Mouse (Mus musculus) CH12.LX (cell line): ENCODE data around the gene Samd4.

ENCODE experiments used
- CTCF ChIP-seq, 2 experiments: IDR thresholded peaks in 1 of 2; conservative IDR thresholded peaks in 1 of 2; 2 replicates each; pipeline ENCODE4 v1.5.1; 2011 to 2012; ENCODE audit warnings: low read depth in 2 of 2, low read length in 2 of 2, improper control_type of control experiment in 1 of 2, inconsistent platforms in 1 of 2, mild to moderate bottlenecking in 1 of 2, moderate library complexity in 1 of 2
- E2F4 ChIP-seq: IDR thresholded peaks from 2 replicates; pipeline ENCODE4 v1.6.1; 2011; ENCODE audit warnings: low read depth, low read length, improper control_type of control experiment; ENCODE audit not compliant: insufficient replicate concordance
- EP300 ChIP-seq: IDR thresholded peaks from 2 replicates; pipeline ENCODE4 v1.6.1; 2011; ENCODE audit warnings: low read length, improper control_type of control experiment
- ETS1 ChIP-seq: conservative IDR thresholded peaks from 2 replicates; pipeline ENCODE4 v1.6.1; 2012; ENCODE audit warnings: low read depth, mild to moderate bottlenecking, inconsistent platforms, low read length, improper control_type of control experiment, moderate library complexity
- NRF1 ChIP-seq: IDR thresholded peaks from 2 replicates; pipeline ENCODE4 v1.6.1; 2014; ENCODE audit warnings: low read depth, mild to moderate bottlenecking, inconsistent platforms, low read length, improper control_type of control experiment, moderate library complexity
- TCF12 ChIP-seq: IDR thresholded peaks from 2 replicates; pipeline ENCODE4 v1.6.1; 2014; ENCODE audit warnings: low read depth, mild to moderate bottlenecking, inconsistent platforms, low read length, improper control_type of control experiment
- UBTF ChIP-seq: IDR thresholded peaks from 2 replicates; pipeline ENCODE4 v1.6.1; 2012; ENCODE audit warnings: low read depth, mild to moderate bottlenecking, inconsistent platforms, low read length, improper control_type of control experiment, moderate library complexity
- ZNF384 ChIP-seq: IDR thresholded peaks from 2 replicates; pipeline ENCODE4 v1.6.1; 2012; ENCODE audit warnings: low read depth, low read length, improper control_type of control experiment, inconsistent platforms

DNA sequence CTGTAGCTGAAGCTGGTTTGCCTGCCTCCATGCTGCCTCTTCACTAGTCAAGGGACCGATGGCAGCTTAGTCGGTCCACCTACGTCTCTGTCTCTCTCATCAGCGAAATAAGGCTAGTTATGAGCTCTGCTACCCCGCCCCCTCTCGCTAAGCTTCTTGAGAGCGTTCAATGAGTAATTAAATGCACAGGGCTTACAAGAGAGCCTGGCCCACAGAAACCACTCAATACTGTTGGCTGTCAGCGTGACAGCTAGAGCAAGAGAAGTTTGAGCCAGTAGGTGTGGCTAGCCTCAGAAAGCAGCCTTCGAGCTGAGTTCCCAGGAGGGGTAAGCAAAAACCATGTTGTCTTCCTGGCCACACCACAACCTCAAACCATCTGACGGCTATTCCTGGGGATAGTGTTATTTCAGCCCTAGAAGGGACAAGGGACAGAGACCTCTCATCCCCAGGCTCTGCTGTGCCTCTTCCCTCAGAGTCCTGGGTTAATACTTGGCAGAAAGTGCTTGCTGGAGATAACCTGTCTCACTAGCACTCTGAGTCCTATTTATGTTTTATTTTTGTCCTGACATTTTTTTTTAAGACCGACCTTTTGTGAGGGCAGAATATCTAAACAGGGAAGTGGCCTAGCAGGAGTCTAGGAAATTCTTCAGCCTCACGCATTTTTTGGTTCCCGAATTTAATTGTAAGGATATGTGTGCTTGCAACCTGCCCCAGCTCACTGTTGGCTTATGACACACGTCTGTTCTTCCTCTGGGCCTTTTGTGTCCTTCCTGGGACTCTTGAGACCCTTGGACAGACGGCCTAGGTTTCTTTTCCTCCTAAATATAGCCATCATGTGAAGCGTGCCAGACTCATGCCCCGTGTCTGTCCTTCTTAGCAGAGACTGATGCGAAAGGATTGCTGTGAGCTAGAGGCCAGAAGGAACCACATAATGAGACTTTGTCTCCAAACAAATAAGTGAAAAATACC is 128.8 kb downstream of the Samd4 start:
- TF ChIP-seq ETS1 (no peak), UBTF (no peak), CTCF (conservative IDR thresholded peaks at IDR 0.05 in 1 of 2, IDR thresholded peaks at IDR 0.05 in 1 of 2; ENCODE audit: low read depth in 2 of 2, low read length in 2 of 2) (no peak), TCF12 (no peak), NRF1 (no peak), E2F4 (no peak), EP300 (no peak), ZNF384 (no peak)
